Mouse (Mus musculus): Measurements from ENCODE around the gene Olfr883.
A peak's percentile ranks its signal among the peaks of the same experiment; 100 is the strongest.

Olfr883 gene

DNA sequence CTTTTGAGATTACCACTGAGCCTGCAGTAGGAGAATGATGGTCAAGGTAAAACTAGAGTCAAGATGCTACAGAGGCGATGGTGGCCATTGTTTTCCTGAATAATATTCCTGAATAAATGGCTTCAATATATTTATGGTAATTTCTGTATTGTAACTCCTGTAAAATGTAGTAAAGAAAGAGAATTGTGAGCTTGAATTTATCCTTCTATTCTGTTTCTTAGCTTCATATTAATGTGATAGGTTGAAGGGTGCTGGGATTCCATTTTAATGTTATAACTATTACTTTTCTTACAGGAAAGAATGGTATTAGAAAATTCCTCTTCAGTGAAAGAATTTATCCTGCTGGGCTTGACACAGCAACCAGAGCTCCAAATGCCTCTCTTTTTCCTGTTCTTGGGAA lies at the start of gene Olfr883:
TSS of gene Olfr883 (plus strand) at position 301 of the 400 bp plus-strand sequence.
- no peak for DNase-seq

DNA sequence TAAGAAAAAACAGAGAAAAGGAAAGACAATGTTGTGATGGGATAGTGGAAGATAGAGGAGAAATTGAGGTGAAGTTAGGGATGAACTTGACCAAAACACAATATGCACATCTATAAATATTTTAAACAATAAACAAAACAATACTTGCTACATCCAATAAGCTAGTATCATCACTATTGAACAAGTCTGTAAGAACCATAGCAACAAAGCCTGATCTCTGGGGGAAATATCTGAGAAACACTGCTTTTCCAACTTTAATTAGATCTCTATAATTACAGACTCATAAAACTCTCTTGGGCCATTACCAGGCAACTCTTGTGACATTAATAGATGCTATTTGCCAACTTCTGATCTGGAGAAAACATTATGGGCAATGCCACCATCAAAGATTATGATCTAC lies 34.1 kb upstream of the Olfr883 start, which contains the start of gene Olfr881:
TSS of gene Olfr881 (plus strand) at position 301 of the 400 bp plus-strand sequence.
- DNase-seq: no peak

DNA sequence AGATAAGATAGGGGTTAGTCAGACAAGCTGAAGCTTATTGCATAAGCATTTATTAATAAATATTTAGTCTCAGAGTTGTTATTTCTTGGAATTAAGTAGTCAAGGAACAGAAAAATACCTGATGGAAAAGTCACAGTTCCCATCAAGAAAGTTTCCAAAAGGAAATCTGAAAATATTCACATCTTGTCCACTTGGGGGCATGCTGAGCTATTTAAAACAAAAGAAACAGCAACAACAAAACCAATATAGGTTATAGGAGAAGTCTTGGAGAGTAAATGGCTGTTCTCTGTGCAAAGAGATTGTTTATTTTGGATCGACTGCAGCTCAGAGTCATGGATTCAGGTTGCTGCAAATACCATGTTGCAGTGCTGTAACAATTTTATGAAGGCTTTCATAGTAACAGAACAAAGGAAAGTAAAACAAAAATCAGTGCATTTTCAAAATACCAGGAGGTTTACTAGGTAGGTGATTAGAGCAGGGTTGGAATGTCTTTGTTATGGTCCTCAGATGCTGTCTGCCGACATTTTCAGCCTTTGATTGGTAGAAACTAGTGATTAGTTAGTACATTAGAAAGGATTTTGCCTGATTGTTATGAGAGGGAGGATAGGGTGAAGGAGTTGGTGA lies 26.9 kb upstream of the Olfr883 start:
- DNase-seq: peak in 1 of 2 experiments; percentile 1

DNA sequence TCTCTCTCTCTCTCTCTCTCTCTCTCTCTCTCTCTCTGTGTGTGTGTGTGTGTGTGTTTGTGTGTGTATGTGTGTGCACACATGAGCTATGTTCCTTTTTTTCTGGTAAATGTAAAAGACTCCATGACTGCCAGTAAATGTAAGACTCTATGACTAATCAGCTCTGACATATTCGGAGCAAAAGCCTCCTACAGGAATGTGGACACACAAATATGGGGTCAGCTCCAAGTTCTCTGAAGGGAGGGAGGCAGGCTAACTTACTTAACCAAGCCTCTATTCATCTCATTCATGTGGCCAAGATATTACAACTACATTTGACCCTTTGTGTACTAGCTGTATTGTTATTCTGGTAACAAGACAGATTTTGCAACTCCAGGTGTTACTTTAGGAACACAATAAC lies 25.6 kb upstream of the Olfr883 start:
- DNase-seq: no peak

DNA sequence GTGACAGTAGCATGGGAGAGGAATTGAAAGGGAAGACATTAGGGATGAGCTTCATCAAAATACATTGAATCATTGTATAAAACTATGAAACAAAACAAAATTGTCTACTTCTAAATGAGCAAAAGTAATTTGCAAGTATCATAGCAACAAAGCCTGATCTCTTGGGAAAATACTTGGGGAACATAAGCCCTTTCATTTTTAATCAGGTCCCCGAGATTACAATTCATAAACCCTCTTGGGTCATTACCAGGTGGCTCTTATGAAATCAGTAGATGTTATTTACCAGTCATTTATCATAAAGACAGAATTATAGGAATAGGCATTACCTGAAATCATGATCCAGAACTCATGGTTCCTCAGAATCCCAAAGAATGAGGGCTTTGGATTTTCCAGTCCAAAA lies 20.6 kb downstream of the Olfr883 start, which contains the start of gene Olfr884:
TSS of gene Olfr884 (plus strand) at position 301 of the 400 bp plus-strand sequence.
- no peak for DNase-seq

DNA sequence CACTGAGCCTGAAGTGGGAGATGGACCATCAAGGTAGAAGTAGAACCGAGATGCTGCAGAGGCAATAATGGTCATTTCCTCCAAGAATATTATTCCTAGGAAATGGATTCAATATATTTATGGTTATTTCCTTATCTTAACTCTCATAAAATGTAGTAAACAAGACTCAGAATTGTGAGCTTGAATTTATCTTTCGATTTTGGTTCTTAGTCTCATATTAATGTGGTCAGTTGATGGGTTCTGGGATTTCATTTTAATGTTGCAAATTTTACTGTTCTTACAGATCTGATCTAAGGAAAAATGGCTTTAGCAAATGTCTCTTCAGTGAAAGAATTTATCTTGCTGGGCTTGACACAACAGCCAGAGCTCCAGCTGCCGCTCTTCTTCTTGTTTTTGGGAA lies 35.4 kb downstream of the Olfr883 start, which contains the start of gene Olfr885:
TSS of gene Olfr885 (plus strand) at position 301 of the 400 bp plus-strand sequence.
- DNase-seq: no peak

All from cerebellum, postnatal 10 days (tissue).